ENCODE assay signal across 14 mouse cellular contexts in the genomic region with DNA sequence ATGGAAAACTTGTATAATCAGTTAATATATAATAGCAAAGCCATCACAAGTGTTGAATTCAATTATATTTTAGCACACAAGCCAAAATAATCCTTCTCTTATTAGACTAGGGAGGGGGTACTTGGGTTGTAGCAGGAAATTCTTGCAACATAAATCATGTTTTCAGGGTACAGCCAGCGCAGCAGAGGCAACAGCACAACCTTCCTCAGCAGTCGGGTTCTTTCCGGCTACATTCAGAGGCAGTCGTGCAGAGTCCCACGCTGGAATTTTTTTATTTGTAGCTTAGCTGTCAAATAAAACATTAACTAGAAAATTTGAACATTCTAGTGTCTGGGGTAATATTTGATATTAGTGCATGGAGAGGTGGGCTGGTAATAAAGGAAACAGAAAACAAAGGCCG.
DNase-seq lines count a peak whose midpoint lies in the region; ATAC-seq and TF ChIP-seq lines count a peak whose summit lies in the region.
"Had no signal": no experiment of that assay in that cellular context is flagged by ENCODE, and none has a peak within 500 bp of the region (broad histone marks: within the 10 kb centered on the region; RNA-seq: fewer than 3 reads in every experiment).

No protein-coding gene starts in this region.

- no peak for TF ChIP-seq EP300 in heart, adult 2 months (IDR thresholded peaks at IDR 0.05; ENCODE audit: insufficient read depth, low read depth, low read length)

- no peaks in the 10 kb centered on the region for H3K27me3 ChIP-seq in kidney, embryonic 14.5 days (ENCODE audit: control insufficient read depth, insufficient read depth, low read length)
- no peaks in the 10 kb centered on the region for H3K27me3 ChIP-seq in midbrain, embryonic 15.5 days (replicated peaks)
- no peaks in the 10 kb centered on the region for H3K27me3 ChIP-seq in heart, adult 2 months (ENCODE audit: control insufficient read depth, insufficient read depth, low read length)
- H3K27me3 ChIP-seq: heart, embryonic 13.5 days had no signal

- H3K27ac ChIP-seq in kidney, embryonic 14.5 days (ENCODE audit: low read depth, low read length) = no peak overlapping the region; the same call in 1 of the 2 replicates
- 0 out of 2 replicates have a peak overlapping the region, but pooled peaks have one; percentile 23 for H3K27ac ChIP-seq in midbrain, embryonic 15.5 days
- H3K27ac ChIP-seq in heart, adult 2 months = no peak overlapping the region
- H3K27ac ChIP-seq: heart, embryonic 13.5 days had no signal

- ATAC-seq in kidney, embryonic 14.5 days (ENCODE audit: low FRiP score, low TSS enrichment) = no peak
- ATAC-seq in granulocyte monocyte progenitor cell, adult 5-6 weeks (replicated peaks; ENCODE audit: poor library complexity, severe bottlenecking) = 0 out of 2 replicates have a peak, but pooled peaks have one; percentile 43
- ATAC-seq in midbrain, embryonic 15.5 days (replicated peaks) = no peak

- no peak for TF ChIP-seq POLR2A in heart, adult 2 months (IDR thresholded peaks at IDR 0.05; ENCODE audit: insufficient read depth, low read depth, low read length)

- no peak overlapping the region for H3K4me2 ChIP-seq in kidney, embryonic 14.5 days (replicated peaks; ENCODE audit: low read depth, low read length)
- H3K4me2 ChIP-seq in midbrain, embryonic 15.5 days = no peak overlapping the region
- H3K4me2 ChIP-seq: heart, embryonic 13.5 days had no signal

- intact Hi-C loops in heart, adult 2 months (cut with DNase I) = no loop called here
- intact Hi-C loops in heart, postnatal 25 days (cut with DNase I) = no loop called here

- no peaks in the 10 kb centered on the region for H3K9me3 ChIP-seq in kidney, embryonic 14.5 days (ENCODE audit: control insufficient read depth, low read length)
- H3K9me3 ChIP-seq in midbrain, embryonic 15.5 days = no peaks in the 10 kb centered on the region
- H3K9me3 ChIP-seq: heart, embryonic 13.5 days had no signal

- no peak for TF ChIP-seq CTCF in heart, adult 2 months (IDR thresholded peaks at IDR 0.05)

- H3K4me1 ChIP-seq in kidney, embryonic 14.5 days (ENCODE audit: control insufficient read depth, insufficient read depth, low read length) = no peaks in the 10 kb centered on the region
- H3K4me1 ChIP-seq in midbrain, embryonic 15.5 days = peaks cover 8% of the 10 kb centered on the region; the same call in 1 of the 2 replicates
- H3K4me1 ChIP-seq in heart, adult 2 months (ENCODE audit: control insufficient read depth, insufficient read depth, low read length) = no peaks in the 10 kb centered on the region
- H3K4me1 ChIP-seq: heart, embryonic 13.5 days had no signal

- WGBS in kidney, embryonic 14.5 days = 44% methylated on average over 6 of the region's 6 CpGs
- WGBS in midbrain, embryonic 15.5 days = 59% methylated on average over 6 of the region's 6 CpGs
- 60% methylated on average over 6 of the region's 6 CpGs for WGBS in heart, adult 2 months

- H3K4me3 ChIP-seq in kidney, embryonic 14.5 days (ENCODE audit: low read length) = no peak overlapping the region
- H3K4me3 ChIP-seq in midbrain, embryonic 15.5 days = no peak overlapping the region
- no peak overlapping the region for H3K4me3 ChIP-seq in heart, adult 2 months
- H3K4me3 ChIP-seq: heart, embryonic 13.5 days; myocyte had no signal

- H3K9ac ChIP-seq in kidney, embryonic 14.5 days (ENCODE audit: low read depth, low read length) = no peak overlapping the region
- no peak overlapping the region for H3K9ac ChIP-seq in midbrain, embryonic 15.5 days
- no peak overlapping the region for H3K9ac ChIP-seq in heart, adult 2 months (ENCODE audit: low read depth, low read length)
- H3K9ac ChIP-seq: heart, embryonic 13.5 days had no signal

- H3K79me2 ChIP-seq in heart, adult 2 months (replicated peaks; ENCODE audit: control insufficient read depth, insufficient read depth, low read length) = no peaks in the 10 kb centered on the region

- peak; percentile 45 for DNase-seq in kidney, adult 9 months
- peak; percentile 44 for DNase-seq in kidney, postnatal 10 days
- no peak for DNase-seq in cerebellum, postnatal 10 days
- DNase-seq in heart, adult 2 months = no peak
- no peak for DNase-seq in heart, postnatal 25 days (ENCODE audit: low spot score)
- DNase-seq: adrenal gland, postnatal 10 days; liver; lung, postnatal 14 days; thymus, postnatal 36 days had no signal

- no peaks in the 10 kb centered on the region for H3K36me3 ChIP-seq in kidney, embryonic 14.5 days (ENCODE audit: control insufficient read depth, insufficient read depth, low read length)
- no peaks in the 10 kb centered on the region for H3K36me3 ChIP-seq in midbrain, embryonic 15.5 days (replicated peaks)
- H3K36me3 ChIP-seq in heart, adult 2 months (ENCODE audit: control insufficient read depth, insufficient read depth, low read length) = no peaks in the 10 kb centered on the region
- H3K36me3 ChIP-seq: heart, embryonic 13.5 days had no signal

Comparison
In these comparisons a context has a peak if more than half of its experiments do, and no peak if none do; other contexts are left out.
1. DNase-seq: peak in kidney, adult 9 months (single experiment) and kidney, postnatal 10 days (single experiment); none in cerebellum, postnatal 10 days (0 of 2), heart, adult 2 months (0 of 2) and heart, postnatal 25 days (single experiment).